Mouse (Mus musculus) hindbrain, embryonic 15.5 days (tissue): ENCODE results near the gene Rabgap1l. TPM values are rescaled to one million over a fixed set of nuclear protein-coding genes. Genes with fewer than 3 reads are reported as not detected.

Source experiments
- ATAC-seq: fragments of 200-750 bp; cut with Nextera tagmentation; 2 replicates; pipeline ENCODE4 v1.8.0; 2017; ENCODE audit warnings: low read depth, moderate number of reproducible peaks, moderate TSS enrichment; ENCODE audit not compliant: low FRiP score
- H3K27ac ChIP-seq: fragments of 300-500 bp; sonication (generic); replicated peaks from 2 replicates; pipeline ENCODE4 v1.5.1; 2015; ENCODE audit warnings: mild to moderate bottlenecking, inconsistent platforms
- H3K27me3 ChIP-seq: fragments of 300-500 bp; sonication (generic); 2 replicates; pipeline ENCODE4 v1.6.1; 2015; ENCODE audit warnings: control low read depth, inconsistent platforms
- H3K36me3 ChIP-seq: fragments of 300-500 bp; sonication (generic); 2 replicates; pipeline ENCODE4 v1.6.1; 2015; ENCODE audit warnings: control low read depth, inconsistent platforms
- H3K4me1 ChIP-seq: fragments of 300-500 bp; sonication (generic); replicated peaks from 2 replicates; pipeline ENCODE4 v1.6.1; 2015; ENCODE audit warnings: control low read depth, inconsistent platforms
- H3K4me2 ChIP-seq: fragments of 300-500 bp; sonication (generic); 2 replicates; pipeline ENCODE4 v1.6.1; 2015; ENCODE audit warnings: moderate library complexity, mild to moderate bottlenecking, inconsistent platforms
- H3K4me3 ChIP-seq: fragments of 300-500 bp; sonication (generic); 2 replicates; pipeline ENCODE4 v1.5.1; 2015; ENCODE audit warnings: mild to moderate bottlenecking, inconsistent platforms
- H3K9ac ChIP-seq: fragments of 300-500 bp; sonication (generic); 2 replicates; pipeline ENCODE4 v1.6.1; 2015; ENCODE audit warnings: inconsistent platforms
- H3K9me3 ChIP-seq: fragments of 300-500 bp; sonication (generic); 2 replicates; pipeline ENCODE4 v1.6.1; 2016; ENCODE audit warnings: control low read depth, inconsistent platforms
- WGBS: fragments of 180-500 bp; shearing (Covaris S2); methylation state at CpG from one replicate; pipeline ENCODE4 v1.1.7; 2015; 5-methylcytosine and 5-hydroxymethylcytosine counted together
- polyA plus RNA-seq: library from polyadenylated mRNA; unstranded; fragments of >200 nt; fragmentation: Nextera tagmentation; extraction: Ambion mirVana; gene quantifications from 2 replicates; pipeline ENCODE4 v1.2.1, GENCODE M21; 2015

The Rabgap1l gene
- polyA plus RNA-seq: 28.3 and 30.3 TPM in 2 replicates

DNA sequence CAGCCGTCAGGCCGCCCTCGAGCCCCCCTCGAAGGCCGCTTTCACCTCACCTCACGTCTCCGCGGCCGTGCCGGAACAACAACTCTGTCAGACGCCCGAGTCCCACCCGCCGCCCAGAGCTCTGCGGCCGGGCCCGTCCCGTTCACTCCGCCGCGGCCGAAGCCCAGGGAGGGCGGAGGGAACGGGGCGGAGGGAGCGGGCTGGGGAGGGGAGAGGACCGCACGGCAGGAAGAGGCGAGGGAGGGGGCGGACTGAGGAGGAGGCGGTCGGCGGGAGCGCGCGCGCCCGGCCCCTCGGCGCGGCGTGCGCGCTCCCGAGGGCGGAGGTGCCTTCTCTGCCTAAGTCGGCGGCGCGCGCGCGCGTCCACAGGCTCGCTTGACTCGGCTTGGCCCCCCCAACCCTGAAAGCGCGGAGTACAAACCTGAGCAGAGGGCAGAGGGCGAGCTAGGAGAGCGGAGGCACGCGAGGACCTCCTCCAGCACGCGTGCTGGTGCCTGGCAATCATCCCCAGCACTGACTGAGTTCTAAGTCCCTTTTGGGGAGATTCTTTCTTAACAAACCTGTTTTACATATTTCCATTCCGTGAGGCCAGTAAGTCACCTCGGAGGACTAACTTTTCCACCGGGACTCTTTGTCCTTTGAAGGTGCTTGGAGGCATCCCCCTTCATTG is at the start of gene Rabgap1l:
Gene Rabgap1l, minus strand, starts transcription at position 526 of the 670 bp plus-strand sequence.
- Histone ChIP-seq H3K4me2 (peak within 1 kb of the TSS; percentile 76), H3K36me3 (no peaks in the 10 kb centered on the region), H3K27me3 (no peaks in the 10 kb centered on the region), H3K9ac (peak within 1 kb of the TSS; percentile 86), H3K9me3 (no peaks in the 10 kb centered on the region), H3K27ac (peak within 1 kb of the TSS; percentile 66), H3K4me1 (peaks cover 10% of the 10 kb centered on the region), H3K4me3 (peak within 1 kb of the TSS; percentile 95)
- peak; percentile 97 for ATAC-seq
- under 1% methylated on average over 57 of the region's 67 CpGs for WGBS

DNA sequence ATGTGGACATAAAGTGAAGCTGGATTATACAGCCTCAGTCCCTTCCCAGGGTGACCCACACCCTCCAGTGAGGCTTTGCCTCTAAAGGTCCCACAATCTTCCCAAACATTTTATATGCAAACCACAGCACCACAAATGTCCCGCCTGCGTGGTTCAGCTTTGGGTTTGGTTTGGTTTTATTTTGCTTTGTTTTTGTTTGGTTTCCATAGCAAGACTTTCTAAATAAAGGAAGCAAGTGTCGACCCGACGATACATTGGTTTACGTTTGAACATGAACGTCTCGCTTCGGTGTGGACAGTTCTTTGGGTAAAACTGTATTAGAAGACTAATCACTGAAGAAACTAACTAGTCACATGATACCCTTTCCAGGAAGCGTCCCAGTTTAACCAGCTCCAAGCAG is 49.6 kb upstream of the Rabgap1l start:
- no peak overlapping the region for H3K27ac ChIP-seq
- H3K36me3 ChIP-seq: no peaks in the 10 kb centered on the region
- WGBS: 86% methylated on average over 10 of the region's 10 CpGs
- H3K4me2 ChIP-seq: no peak overlapping the region
- H3K4me1 ChIP-seq: no peaks in the 10 kb centered on the region
- no peak for ATAC-seq
- no peaks in the 10 kb centered on the region for H3K27me3 ChIP-seq
- no peaks in the 10 kb centered on the region for H3K9me3 ChIP-seq
- H3K4me3 ChIP-seq: no peak overlapping the region
- H3K9ac ChIP-seq: no peak overlapping the region

DNA sequence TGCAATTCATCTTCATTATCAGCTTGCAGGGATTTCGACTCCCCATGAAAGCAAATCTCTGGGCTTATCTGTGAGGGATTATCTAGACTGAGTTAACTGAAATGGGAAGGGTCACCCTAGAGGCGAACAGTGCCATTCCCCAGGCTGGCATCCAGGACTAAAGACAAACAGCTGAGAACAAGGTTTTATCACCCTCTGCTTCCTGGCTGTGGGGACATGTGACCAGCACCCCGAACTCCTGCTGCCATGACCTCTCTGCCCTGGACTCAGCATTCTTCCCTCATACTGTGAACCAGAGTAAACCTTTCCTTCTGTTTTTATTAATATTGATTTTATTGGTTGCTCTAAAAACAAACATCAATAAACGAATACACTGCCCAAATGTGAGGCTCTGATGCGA is 47.6 kb upstream of the Rabgap1l start:
- H3K9me3 ChIP-seq: no peaks in the 10 kb centered on the region
- 84% methylated on average over 5 of the region's 5 CpGs for WGBS
- H3K36me3 ChIP-seq: no peaks in the 10 kb centered on the region
- H3K4me2 ChIP-seq: no peak overlapping the region
- no peaks in the 10 kb centered on the region for H3K4me1 ChIP-seq
- no peak for ATAC-seq
- no peaks in the 10 kb centered on the region for H3K27me3 ChIP-seq
- H3K4me3 ChIP-seq: no peak overlapping the region
- no peak overlapping the region for H3K27ac ChIP-seq
- no peak overlapping the region for H3K9ac ChIP-seq

DNA sequence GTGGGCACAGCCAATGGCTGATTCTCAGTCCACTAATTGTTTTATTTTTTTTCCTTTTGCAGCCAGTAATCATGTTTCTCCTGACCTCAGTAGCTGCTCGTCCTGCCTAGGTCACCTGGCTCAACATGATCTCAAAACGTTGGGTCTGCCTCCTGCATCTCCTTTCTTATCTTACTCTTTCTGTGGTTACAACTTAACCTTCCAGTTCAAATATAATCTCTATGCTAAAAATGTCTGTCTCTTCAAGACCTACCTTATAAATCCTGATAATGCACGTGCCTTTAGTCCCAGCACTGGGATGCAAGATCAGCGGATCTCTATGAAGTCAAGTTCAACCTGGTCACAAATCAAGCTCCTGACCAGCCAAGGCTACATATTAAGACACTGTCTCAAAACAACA is 46.1 kb upstream of the Rabgap1l start:
- Histone ChIP-seq H3K4me2 (no peak overlapping the region), H3K4me1 (no peaks in the 10 kb centered on the region), H3K4me3 (no peak overlapping the region), H3K9ac (no peak overlapping the region), H3K27me3 (no peaks in the 10 kb centered on the region), H3K36me3 (no peaks in the 10 kb centered on the region), H3K27ac (no peak overlapping the region), H3K9me3 (no peaks in the 10 kb centered on the region)
- 88% methylated on average over 4 of the region's 4 CpGs for WGBS
- no peak for ATAC-seq

DNA sequence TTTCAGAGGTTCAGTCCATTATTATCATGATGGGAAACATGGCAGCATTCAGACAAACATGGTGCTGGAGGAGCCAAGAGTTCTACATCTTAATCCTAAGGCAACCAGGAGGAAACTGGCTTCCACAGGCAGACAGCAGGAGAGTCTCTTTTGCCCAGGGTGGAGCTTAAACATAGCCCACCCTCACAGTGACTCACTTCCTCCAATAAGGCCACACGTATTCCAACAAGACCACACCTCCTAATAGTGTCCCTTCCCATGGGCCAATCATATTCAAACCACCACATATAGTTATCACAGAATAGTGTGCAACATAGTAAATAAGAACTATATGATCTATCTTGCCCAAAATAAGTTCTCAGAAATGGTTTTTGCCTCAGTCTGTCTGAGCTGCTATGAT is 41.4 kb upstream of the Rabgap1l start:
- Histone ChIP-seq H3K27me3 (no peaks in the 10 kb centered on the region), H3K9me3 (no peaks in the 10 kb centered on the region), H3K9ac (no peak overlapping the region), H3K4me1 (no peaks in the 10 kb centered on the region), H3K36me3 (no peaks in the 10 kb centered on the region), H3K27ac (no peak overlapping the region), H3K4me2 (no peak overlapping the region), H3K4me3 (no peak overlapping the region)
- WGBS: 90% methylated on average over 1 of the region's 1 CpGs
- ATAC-seq: no peak

DNA sequence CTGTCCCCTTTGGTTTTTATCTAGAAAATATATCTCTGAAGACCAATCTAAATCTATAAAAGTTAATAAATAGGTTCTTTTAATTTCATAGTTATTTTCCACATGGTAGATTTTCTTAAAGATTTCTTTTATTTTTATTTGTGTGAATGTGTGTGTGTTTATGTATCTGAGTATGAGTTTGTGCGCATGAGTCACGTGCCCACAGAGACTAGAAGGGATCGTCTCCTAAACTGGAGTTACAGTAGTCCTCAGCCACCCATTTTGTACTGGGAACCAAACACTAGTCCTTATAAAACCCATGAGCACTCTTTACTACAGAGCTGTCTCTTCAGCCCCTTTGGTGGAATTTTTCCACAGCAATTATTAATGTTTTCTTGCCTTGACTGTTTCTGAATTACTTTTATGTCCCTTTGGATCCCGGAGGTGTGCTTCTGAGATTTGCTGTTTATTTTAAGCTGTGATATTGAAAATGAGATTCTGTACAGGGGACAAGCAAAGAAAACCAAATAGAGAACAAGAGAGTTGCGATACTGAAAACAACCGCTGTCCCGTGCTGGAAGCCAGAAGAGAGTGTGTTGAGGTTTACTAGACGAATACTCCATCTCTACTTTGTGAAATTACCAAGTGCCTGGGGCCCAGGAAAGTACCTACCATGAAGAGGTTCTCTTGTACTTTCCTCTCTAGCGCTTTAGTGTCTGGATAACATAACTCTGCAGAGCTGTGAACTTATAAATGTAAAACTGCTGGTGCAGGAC is 39.4 kb upstream of the Rabgap1l start:
- H3K27me3 ChIP-seq: no peaks in the 10 kb centered on the region
- no peak overlapping the region for H3K4me2 ChIP-seq
- no peaks in the 10 kb centered on the region for H3K9me3 ChIP-seq
- H3K27ac ChIP-seq: no peak overlapping the region
- H3K9ac ChIP-seq: no peak overlapping the region
- H3K4me1 ChIP-seq: no peaks in the 10 kb centered on the region
- 90% methylated on average over 9 of the region's 9 CpGs for WGBS
- no peak for ATAC-seq
- no peaks in the 10 kb centered on the region for H3K36me3 ChIP-seq
- H3K4me3 ChIP-seq: no peak overlapping the region

DNA sequence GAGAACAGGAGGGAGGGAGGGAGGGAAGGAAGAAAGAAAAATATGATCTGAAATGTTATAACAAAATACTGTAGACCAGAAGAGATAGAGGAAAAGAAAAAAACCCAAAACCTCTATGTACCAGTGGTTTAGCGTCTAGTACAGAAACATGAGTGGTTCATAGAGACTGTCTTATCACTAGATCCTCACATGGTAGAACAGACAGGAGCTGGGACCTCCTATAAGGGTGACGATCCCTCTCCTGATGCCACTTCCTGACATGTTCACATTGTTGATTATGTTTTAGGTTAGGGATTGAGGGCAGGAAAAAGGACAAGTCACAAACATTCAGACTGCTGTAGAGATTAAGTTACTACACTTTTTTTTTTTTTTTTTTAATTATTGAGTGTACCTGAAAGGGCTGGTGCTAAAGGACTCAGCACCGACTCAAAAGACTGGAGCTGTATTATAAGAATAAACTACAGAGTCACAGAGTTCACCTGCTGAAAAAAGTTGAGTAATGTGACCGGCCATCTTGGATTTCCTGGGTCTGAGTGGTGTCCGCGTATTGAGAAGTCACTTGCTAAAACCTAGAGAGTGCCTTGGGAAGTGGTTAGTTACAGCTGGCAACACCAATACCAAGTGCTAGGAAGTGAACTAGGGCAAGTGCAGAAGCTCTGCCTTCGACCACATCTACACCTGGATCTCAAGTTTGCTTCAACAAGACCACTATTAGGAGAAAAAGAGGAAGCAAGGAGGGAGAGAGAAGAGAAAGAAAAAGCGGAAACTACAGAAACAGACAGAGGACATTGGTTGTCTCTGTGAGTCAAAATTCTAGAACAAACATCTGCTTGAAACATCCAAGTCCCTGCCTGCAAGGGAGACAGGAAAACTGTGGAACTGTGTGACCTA is 37.8 kb upstream of the Rabgap1l start:
- Histone ChIP-seq H3K4me3 (no peak overlapping the region), H3K27me3 (no peaks in the 10 kb centered on the region), H3K36me3 (no peaks in the 10 kb centered on the region), H3K9ac (no peak overlapping the region), H3K27ac (no peak overlapping the region), H3K4me1 (no peaks in the 10 kb centered on the region), H3K9me3 (no peaks in the 10 kb centered on the region), H3K4me2 (no peak overlapping the region)
- 94% methylated on average over 8 of the region's 8 CpGs for WGBS
- no peak for ATAC-seq

DNA sequence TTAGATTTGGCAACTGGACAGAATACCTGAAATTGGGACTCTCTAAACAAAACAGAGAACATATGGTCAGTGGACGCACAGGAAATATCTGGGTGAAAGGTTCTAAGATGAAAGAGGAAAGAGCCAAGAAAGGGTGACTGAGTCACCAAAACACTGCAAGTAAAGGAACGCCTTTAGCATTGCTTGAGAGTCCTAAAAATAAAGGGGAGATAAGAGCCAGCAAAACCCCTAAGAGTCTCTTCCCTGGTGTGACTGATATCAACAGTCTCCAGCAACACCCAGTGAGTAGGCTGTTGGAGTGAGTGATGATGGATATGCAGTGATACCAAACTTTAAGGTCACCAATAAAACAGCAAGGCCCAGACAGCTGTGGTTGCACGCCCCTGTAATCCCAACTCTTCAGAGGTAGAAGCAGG is 32.4 kb upstream of the Rabgap1l start:
- Histone ChIP-seq H3K27me3 (no peaks in the 10 kb centered on the region), H3K9ac (no peak overlapping the region), H3K36me3 (no peaks in the 10 kb centered on the region), H3K9me3 (no peaks in the 10 kb centered on the region), H3K4me2 (no peak overlapping the region), H3K4me3 (no peak overlapping the region), H3K4me1 (no peaks in the 10 kb centered on the region), H3K27ac (no peak overlapping the region)
- WGBS: 85% methylated on average over 3 of the region's 3 CpGs
- ATAC-seq: no peak

DNA sequence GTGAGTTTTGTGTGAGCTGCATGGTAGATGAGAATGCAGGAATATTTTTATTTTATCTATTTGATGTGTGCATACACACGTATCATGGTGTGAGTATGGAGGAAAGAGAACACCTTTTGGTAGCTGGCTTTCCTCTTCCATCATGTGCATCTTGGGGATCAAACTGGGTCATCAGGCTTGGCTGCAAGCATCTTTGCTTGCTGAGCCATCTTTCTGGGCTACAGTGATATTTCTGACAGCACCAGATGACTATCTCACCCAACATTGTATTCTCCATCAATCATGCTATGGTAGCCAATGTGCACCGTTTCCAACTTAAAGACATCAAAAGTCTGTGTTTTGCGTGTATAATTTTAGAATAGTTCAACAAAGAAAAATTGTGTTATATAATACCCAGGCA is 30.6 kb upstream of the Rabgap1l start:
- H3K36me3 ChIP-seq: no peaks in the 10 kb centered on the region
- no peak overlapping the region for H3K4me2 ChIP-seq
- H3K4me3 ChIP-seq: no peak overlapping the region
- H3K9ac ChIP-seq: no peak overlapping the region
- 93% methylated on average over 3 of the region's 3 CpGs for WGBS
- H3K4me1 ChIP-seq: no peaks in the 10 kb centered on the region
- no peak for ATAC-seq
- H3K27me3 ChIP-seq: no peaks in the 10 kb centered on the region
- no peaks in the 10 kb centered on the region for H3K9me3 ChIP-seq
- no peak overlapping the region for H3K27ac ChIP-seq

DNA sequence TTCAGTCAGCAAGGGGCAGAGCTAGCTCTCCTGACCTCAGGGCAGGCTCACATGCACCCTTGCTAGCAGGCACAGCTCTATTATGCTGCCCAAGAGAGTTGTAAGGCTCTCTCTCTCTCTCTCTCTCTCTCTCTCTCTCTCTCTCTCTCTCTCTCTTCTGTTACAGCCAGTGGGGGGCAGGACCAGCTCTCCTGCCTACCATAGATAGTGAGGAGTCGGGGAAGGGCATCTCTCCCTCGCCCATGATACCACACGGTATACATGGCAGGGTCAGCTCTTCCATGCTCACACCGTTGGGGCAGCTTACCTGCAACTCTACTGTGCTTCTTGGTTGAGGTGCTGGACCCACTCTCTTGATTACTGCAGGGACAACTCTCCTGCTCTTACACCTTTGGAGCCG is 21.2 kb upstream of the Rabgap1l start:
- Histone ChIP-seq H3K27me3 (no peaks in the 10 kb centered on the region), H3K9ac (no peak overlapping the region), H3K27ac (no peak overlapping the region), H3K36me3 (no peaks in the 10 kb centered on the region), H3K4me1 (no peaks in the 10 kb centered on the region), H3K9me3 (no peaks in the 10 kb centered on the region), H3K4me3 (no peak overlapping the region), H3K4me2 (no peak overlapping the region)
- WGBS: 89% methylated on average over 5 of the region's 5 CpGs
- ATAC-seq: no peak

DNA sequence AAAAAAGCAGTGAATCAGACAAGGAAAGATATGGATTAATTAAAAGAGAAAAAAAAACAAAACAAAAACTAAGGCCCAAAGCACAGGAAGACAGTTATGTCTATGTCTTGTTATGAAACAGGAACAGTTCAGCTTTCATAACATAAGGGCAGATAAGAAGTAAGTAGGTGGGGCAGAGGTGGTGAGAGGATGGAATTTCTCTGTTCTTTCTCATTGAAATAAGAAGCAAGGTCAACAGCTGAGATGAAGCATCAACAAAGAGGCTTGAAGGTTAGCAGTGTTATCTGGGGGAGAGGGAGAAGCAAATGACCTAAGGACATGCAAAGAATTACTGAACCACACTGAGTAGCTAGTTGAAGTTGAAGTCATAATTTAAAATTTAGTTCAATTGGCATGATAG is 19.4 kb upstream of the Rabgap1l start:
- ATAC-seq: no peak
- Histone ChIP-seq H3K36me3 (no peaks in the 10 kb centered on the region), H3K4me2 (no peak overlapping the region), H3K9ac (no peak overlapping the region), H3K4me1 (no peaks in the 10 kb centered on the region), H3K9me3 (no peaks in the 10 kb centered on the region), H3K4me3 (no peak overlapping the region), H3K27me3 (no peaks in the 10 kb centered on the region), H3K27ac (no peak overlapping the region)

DNA sequence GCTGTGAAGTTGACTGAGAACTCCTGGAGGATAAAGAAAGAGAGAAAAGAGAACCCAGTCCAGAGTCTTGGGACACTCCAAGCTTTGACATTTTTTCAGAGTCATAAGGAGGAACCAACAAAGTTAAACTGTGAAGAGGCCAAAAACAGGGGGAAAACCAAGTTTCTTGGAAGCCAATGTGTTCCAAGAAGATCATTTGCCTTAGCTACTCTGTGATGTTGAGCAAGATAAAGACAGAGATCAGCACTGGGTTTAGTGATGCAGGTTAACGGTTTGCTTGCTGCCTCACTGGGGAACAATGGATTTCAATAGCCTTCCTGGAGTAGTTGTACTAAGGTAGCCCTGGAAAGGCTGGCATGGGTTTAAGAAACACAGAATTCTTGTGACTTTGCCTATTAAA is 18.9 kb upstream of the Rabgap1l start:
- no peak overlapping the region for H3K4me3 ChIP-seq
- WGBS: 72% methylated on average over 1 of the region's 1 CpGs
- H3K36me3 ChIP-seq: no peaks in the 10 kb centered on the region
- no peaks in the 10 kb centered on the region for H3K4me1 ChIP-seq
- H3K27me3 ChIP-seq: no peaks in the 10 kb centered on the region
- ATAC-seq: no peak
- no peak overlapping the region for H3K27ac ChIP-seq
- H3K4me2 ChIP-seq: no peak overlapping the region
- H3K9ac ChIP-seq: no peak overlapping the region
- H3K9me3 ChIP-seq: no peaks in the 10 kb centered on the region
